Mouse (Mus musculus): ENCODE results near the gene Cabin1. TPM values are rescaled to one million over a fixed set of nuclear protein-coding genes. Genes with fewer than 3 reads are reported as not detected.

Gene Cabin1
- polyA plus RNA-seq (2012; rRNA removed), result 8.7 and 12.0 TPM in 2 replicates

DNA sequence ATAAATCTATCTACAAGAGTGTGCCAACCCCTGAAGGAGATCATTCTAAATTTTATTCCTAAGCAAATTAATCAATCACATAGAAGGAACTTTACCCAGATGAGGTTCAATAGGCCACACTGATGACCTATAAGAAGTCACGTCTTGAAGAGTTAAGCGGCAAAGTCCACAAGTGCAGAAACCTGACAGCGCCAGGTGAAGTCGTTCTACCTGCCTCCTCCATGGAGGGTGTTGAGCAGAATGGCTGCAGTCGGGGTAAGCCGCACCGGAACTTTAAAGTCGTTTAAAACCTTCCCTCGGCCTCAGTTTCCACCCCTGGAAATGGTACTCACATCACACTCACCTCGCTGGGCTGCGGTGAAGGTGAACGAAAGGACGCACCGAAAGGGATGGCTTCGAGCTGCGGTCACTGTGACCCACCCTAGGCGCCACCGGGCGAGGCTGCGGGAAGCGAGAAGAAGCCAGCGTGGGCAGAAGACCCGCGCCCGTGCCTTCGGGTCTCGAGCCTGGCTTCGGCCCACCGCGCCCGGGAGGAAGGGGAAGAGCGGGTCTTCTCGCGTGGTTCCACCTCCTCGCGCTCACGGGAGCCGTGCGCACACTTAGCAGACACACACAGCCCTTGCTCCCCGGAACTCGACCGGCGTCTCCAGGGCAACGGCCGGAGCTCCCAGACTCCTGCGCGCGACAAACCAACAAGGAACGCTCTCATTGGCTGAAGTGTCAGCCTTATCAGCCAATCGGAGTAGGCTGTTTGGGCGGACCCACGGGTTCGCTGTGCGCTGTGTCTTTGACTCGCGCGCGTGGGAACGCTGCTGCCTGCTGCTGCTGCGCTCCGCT is at the start of gene Cabin1:
Cabin1 (minus strand) TSS at position 660 of the 837 bp plus-strand sequence.

GRCm38 (mm10) chr10:75798176-75798696 is 34.1 kb upstream of the Cabin1 start, which contains the start of gene Gstt1:
Gene Gstt1 (minus strand): TSS chr10:75798584.

GRCm38 (mm10) chr10:75780769-75781578 is 16.8 kb upstream of the Cabin1 start, which contains the start of the genes Gm20441 and Gstt3:
Gene Gm20441 (minus strand): TSS chr10:75780954.
Gene Gstt3 (minus strand): TSS chr10:75781414.

DNA sequence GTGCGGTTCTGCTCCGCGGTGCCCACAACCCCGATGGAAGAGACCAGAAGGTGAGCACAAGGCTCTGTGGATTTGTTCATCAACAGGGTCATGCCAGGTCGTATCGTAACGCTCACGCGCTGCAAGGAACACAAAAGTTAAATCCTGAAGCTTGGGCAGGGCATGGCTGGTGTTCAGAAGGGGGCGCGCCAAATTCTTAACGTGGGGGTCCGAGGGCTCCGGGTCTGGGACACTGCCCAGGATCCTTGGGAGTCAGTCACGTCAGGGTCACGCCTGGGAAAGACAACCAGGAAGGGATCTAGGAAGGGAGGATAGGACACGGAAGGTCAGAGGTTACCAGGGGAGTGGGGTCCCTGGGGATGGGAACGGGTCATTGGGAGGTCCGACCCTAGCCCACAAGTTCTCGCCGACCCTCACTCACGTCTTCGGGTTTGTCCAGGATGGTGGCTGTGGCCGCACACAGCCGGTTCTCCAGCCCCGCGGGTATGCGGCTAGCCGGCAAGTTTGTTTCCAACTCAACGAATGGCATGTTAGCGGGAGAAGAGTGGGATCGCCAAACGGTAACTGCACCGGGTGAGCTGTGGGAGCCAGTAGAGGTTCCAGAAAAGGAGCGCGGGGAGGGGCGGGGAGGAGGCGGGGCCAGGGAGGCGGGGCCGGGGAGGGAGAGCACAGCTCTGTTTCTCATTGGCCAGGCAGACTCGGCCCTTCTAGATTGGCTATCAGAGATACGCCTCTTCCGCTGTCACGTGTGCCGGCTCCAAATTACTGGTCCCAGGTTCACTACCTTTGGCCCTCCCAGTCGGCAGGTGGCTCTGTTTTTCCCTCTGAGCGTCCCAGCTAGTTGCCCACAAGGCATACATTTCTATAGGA is 8.9 kb upstream of the Cabin1 start, which contains the start of gene Ddt:
Ddt (minus strand) TSS at position 620 of the 870 bp plus-strand sequence.

GRCm38 (mm10) chr10:75643741-75644343 is 120.3 kb downstream of the Cabin1 start, which contains the start of gene Susd2:
Gene Susd2 (minus strand): TSS chr10:75644008.

Other genes starting within 250 kb of the Cabin1 start
- 66.4 and 69.6 TPM in 2 replicates for gene Snrpd3, start 246.8 kb downstream of the Cabin1 start, polyA plus RNA-seq (2012; rRNA removed)
- 32.2 and 39.4 TPM in 2 replicates for gene Gucd1, start 246.4 kb downstream of the Cabin1 start, polyA plus RNA-seq (2012; rRNA removed)
- gene Lrrc75b, start 204.0 kb downstream of the Cabin1 start, polyA plus RNA-seq (2012; rRNA removed), result 0.02 and 0.07 TPM in 2 replicates
- 3.9 and 4.7 TPM in 2 replicates for gene Ggt1, start 202.7 kb downstream of the Cabin1 start, polyA plus RNA-seq (2012; rRNA removed)
- gene Ggt5, start 175.0 kb downstream of the Cabin1 start, polyA plus RNA-seq (2012; rRNA removed), result 0.52 TPM in 2 replicates
- 0.94 and 1.1 TPM in 2 replicates for gene Susd2, start 120.3 kb downstream of the Cabin1 start, polyA plus RNA-seq (2012; rRNA removed)
- gene Ddt, start 9.1 kb upstream of the Cabin1 start, polyA plus RNA-seq (2012; rRNA removed), result 96.1 and 120 TPM in 2 replicates
- gene Gm20441, start 16.6 kb upstream of the Cabin1 start, polyA plus RNA-seq (2012; rRNA removed), result 0.09 TPM in 1 of 2 replicates, not detected in the other
- 3.8 and 5.9 TPM in 2 replicates for gene Gstt3, start 17.1 kb upstream of the Cabin1 start, polyA plus RNA-seq (2012; rRNA removed)
- 55.5 and 69.9 TPM in 2 replicates for gene Gstt1, start 34.2 kb upstream of the Cabin1 start, polyA plus RNA-seq (2012; rRNA removed)
- gene Gstt4, start 58.2 kb upstream of the Cabin1 start, polyA plus RNA-seq (2012; rRNA removed), result 0.03 TPM in 1 of 2 replicates, not detected in the other
- 29.6 and 31.3 TPM in 2 replicates for gene Gstt2, start 73.1 kb upstream of the Cabin1 start, polyA plus RNA-seq (2012; rRNA removed)
- 763 and 777 TPM in 2 replicates for gene Mif, start 95.9 kb upstream of the Cabin1 start, polyA plus RNA-seq (2012; rRNA removed)
- gene Derl3, start 129.1 kb upstream of the Cabin1 start, polyA plus RNA-seq (2012; rRNA removed), result 0.25 and 0.42 TPM in 2 replicates
- gene Smarcb1, start 157.3 kb upstream of the Cabin1 start, polyA plus RNA-seq (2012; rRNA removed), result 25.7 and 31.4 TPM in 2 replicates
- gene Chchd10, start 168.8 kb upstream of the Cabin1 start, polyA plus RNA-seq (2012; rRNA removed), result 47.5 and 59.7 TPM in 2 replicates
- gene Mmp11, start 172.2 kb upstream of the Cabin1 start, polyA plus RNA-seq (2012; rRNA removed), result 1.3 and 1.8 TPM in 2 replicates
- gene Gm867, start 176.3 kb upstream of the Cabin1 start, polyA plus RNA-seq (2012; rRNA removed), result 20.8 and 25.9 TPM in 2 replicates
- 0.52 and 1.2 TPM in 2 replicates for gene Vpreb3, start 178.7 kb upstream of the Cabin1 start, polyA plus RNA-seq (2012; rRNA removed)
- gene Gm5134, start 190.2 kb upstream of the Cabin1 start, polyA plus RNA-seq (2012; rRNA removed), result 0.03 and 0.05 TPM in 2 replicates

Data from liver, embryonic 14 days (tissue).